Mouse (Mus musculus) heart, adult 9 months (tissue): Measurements from ENCODE around the gene Haghl.
A peak's percentile ranks its signal among the peaks of the same experiment; 100 is the strongest.

Experiments used
- DNase-seq, 2 experiments: peaks; one replicate each; pipeline ENCODE4 v3.0.0; 2022; ENCODE audit warnings: low spot score in 2 of 2

Haghl gene

DNA sequence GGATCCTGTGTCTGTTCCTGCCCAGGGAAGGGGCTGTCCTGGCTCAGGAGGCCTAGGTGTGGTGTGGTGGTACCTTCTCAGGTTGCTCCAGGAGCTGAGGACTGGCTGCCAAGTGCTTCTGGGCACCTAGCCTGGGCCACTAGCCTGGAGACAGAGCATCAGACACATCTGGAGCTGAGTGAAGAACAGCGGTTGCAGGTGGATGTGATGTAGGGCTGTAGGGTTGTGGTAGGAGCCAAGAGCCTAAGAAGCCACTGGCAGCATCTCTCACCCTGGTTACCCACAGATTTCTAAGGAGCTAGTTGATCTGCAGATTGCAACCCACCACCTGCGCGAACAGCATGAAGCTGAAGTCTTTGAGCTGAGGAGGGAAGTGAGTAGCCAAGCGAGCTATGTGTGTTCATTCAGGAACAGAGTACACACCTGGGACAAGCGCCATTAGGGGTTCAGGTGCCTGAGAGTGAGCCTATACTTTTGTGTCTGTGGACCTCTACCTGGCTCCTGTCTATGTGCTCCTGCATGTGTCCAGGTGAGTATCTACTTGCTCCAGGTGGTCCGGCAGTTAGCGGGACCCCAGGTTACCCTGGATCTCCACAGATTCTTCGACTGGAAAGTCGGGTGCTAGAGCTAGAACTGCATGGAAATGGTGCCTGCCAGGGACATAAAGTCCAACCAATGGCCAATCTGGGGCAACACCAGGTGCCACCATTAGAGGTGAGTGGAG is 1.5 kb upstream of the Haghl start:
- no peak for DNase-seq

- no peak for DNase-seq
These were observed 807 bp upstream of the Haghl start, which contains the start of gene Ccdc78 for GRCm38 (mm10) chr17:25786280-25786679. TSS of gene Ccdc78 (plus strand) at chr17:25786580.

DNA sequence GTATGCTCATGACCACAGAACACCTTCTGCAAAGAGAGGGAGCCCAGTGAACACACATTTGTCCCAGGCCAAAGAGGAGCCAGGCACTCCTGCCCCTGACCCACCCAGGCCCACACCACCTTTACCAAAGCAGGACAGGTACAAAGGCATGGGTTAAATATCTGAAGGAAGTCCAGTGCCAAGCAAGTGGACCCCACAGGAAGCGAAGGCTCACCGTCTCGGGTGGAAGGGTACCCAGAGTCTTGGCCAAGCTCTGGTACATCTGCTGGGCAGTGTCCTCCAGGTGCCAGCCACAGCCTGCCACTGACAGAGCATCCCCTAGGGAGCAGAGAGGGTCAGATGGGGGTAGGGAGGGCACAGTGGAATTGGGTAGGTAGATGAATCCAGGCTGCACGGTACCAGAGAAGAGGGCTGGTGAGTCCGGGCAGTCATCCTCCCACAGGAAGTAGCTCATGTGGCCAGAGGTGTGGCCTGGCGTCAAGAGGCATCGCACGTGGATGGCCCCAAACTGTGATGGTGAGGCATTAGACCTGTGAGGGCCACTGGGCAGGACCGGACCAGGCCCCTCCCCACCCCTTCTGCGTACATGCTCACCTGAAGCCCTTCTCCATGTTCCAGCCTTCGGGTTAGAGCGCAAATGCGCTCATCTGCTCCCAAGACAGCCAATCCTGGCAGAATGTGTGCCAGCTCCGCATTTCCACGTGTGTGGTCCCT is 1.5 kb downstream of the Haghl start:
- no peak for DNase-seq

- peak; percentile 50 to 56 for DNase-seq
These were observed 2.4 kb downstream of the Haghl start for GRCm38 (mm10) chr17:25783086-25783485.

DNA sequence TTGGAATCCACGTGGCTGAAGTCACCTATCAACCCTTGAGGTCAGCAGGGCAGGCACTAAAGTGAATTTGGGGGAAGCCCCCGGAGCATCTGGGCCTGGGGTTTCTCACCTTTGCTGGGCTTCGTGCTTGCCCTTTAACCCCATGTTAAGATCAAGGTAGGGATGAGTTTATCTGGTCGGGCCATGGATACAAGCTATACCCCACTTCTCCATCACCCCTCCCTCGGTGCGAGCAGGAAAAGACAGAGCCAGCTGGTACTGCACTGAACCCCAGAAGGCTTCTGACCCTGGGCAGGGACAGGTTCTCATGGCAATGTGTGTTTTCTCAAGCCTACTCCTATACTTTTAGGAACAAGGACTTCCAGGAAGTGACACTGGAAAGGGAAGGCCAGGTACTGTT is 4.1 kb downstream of the Haghl start:
- DNase-seq, result no peak

DNA sequence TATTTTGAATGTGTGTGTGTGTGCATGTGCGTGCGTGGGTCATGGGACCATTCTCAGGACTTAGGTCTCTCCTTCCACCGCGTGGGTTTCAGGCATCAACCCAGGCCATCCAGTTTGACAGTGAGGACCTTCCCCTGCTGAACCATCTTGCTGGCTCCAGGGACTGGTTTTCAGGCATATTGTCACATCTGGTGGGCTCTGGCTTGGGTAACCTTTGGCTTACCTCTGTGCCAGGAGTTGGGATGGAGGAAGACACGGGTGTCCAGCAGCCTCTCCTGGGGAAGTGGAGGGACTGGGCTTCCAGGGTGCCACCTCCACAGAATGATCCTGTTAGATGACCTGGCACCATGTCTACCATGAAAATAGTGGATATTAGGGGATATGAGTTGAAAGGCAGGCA is 7.5 kb downstream of the Haghl start:
- no peak for DNase-seq

DNA sequence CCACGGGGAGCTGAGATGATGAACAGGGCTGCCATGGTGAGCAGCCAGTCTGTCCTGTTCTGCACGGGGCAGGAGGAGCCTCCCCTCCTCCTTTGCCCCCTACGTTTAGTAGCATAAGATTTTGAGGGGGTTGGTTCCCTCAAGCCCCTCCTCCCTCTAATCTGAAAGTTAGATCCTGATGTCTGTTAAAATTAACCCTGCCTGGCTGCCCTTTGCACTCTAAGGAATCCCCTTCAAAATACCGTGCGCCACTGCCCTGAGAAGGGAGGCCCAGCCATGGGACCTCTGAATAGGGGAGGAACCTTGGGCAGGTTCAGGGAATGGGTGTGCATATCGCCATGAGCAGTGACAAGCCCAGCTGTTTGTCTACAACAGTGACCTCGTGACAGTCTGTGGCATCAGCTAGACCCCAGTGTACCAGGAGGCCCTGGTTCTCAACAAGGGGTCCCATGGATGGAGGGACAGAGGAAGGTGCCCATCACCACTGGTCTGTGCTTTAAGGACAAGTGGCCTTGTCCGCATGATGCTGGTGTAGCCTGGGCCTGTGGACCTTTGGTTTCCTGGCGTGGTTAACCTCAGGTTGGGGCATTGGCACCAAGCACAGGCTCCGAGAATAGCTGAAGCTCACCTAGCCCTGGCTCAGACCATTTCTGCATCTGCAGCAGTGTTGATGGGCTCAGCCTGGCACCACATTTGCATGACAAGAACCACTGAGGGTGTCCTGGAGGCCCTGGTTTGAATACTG is 10.0 kb downstream of the Haghl start:
- DNase-seq, result no peak

- peak; percentile 90 to 96 for DNase-seq
These were observed 11.8 kb downstream of the Haghl start, which contains the start of gene Narfl for GRCm38 (mm10) chr17:25773549-25774120. TSS of gene Narfl (plus strand) at chr17:25773776.

- no peak for DNase-seq
These were observed 16.1 kb downstream of the Haghl start for GRCm38 (mm10) chr17:25769331-25769730.

GRCm38 (mm10) chr17:25765886-25766285 is 19.6 kb downstream of the Haghl start:
- DNase-seq, result no peak

DNA sequence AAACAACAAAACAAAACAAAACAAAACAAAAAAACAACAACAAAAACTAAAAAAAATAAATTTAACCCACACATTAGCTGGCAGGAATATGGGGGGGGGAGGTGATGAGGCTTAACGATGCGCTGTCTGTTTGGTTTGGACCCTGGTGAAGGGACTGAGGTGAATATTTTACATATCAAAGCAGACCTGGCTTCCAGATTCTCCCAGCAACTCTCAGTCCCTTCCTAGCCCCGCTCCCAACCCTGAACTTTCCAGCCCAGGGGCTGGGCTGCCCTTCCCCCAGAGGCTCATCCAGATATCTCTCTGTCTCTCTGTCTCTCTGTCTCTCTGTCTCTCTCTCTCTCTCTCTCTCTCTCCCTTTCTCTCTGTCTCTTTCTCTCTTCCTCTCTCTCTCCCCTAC is 22.9 kb downstream of the Haghl start:
- no peak for DNase-seq

GRCm38 (mm10) chr17:25761561-25761970 is 23.9 kb downstream of the Haghl start:
- DNase-seq, result no peak

GRCm38 (mm10) chr17:25760148-25760547 is 25.3 kb downstream of the Haghl start:
- no peak for DNase-seq

- DNase-seq, result no peak
These were observed 27.8 kb downstream of the Haghl start for GRCm38 (mm10) chr17:25757691-25758090.

GRCm38 (mm10) chr17:25756378-25757242 is 28.9 kb downstream of the Haghl start:
- DNase-seq, result no peak

- no peak for DNase-seq
These were observed 29.7 kb downstream of the Haghl start for GRCm38 (mm10) chr17:25755627-25756377.

- DNase-seq, result no peak
These were observed 30.4 kb downstream of the Haghl start for GRCm38 (mm10) chr17:25755086-25755485.

DNA sequence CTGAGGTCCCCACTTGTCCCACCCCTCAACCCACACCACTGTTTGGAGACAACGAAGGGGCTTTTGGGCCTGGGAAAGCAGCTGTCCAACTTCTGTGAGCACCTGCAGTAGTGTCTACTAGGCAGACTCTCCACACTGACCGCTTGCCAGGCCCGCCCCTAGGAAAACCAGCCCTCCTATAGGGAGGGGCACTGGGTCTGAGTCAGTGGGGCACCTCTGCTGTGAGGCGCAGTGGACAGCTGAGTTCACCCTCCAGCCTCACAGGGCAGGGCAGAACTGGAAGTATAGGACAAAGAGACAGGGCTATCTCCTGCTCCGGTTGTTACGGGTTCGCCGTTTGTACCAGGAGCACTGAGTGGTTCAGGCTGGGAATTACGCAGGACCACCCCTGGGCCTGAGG is 31.2 kb downstream of the Haghl start, which contains the start of gene Msln:
Gene Msln (minus strand): TSS at position 138 of the 400 bp plus-strand sequence.
- DNase-seq, result no peak

- DNase-seq, result no peak
These were observed 34.0 kb downstream of the Haghl start for GRCm38 (mm10) chr17:25751446-25751845.

GRCm38 (mm10) chr17:25749314-25749713 is 36.2 kb downstream of the Haghl start:
- DNase-seq, result no peak
